Mouse (Mus musculus) gastrocnemius, adult 8-10 months (tissue): ENCODE data around the gene Icam2. TPM values are rescaled to one million over a fixed set of nuclear protein-coding genes. Genes with fewer than 3 reads are reported as not detected.
"Not testable (repeated sequence)": the region's sequence is repeated elsewhere in the genome, so short reads cannot be mapped to it uniquely, and the experiment has no call there.

Experiments used
- DNase-seq, 2 experiments: peaks; one replicate each; pipeline ENCODE4 v3.0.0; 2022; ENCODE audit warnings: low spot score in 2 of 2
- total RNA-seq, 4 experiments: library from RNA; stranded (reverse); gene quantifications; 2 replicates each; pipeline ENCODE4 v1.2.4; 2022

Icam2 gene
- total RNA-seq, result 1 to 10 TPM; 2.3 to 5.2 (median 4.3) TPM

GRCm38 (mm10) chr11:106387791-106388216 lies at the start of gene Icam2:
Gene Icam2 (minus strand): TSS chr11:106388075.
- no peak for DNase-seq

- no peak for DNase-seq
Measured at GRCm38 (mm10) chr11:106437543-106437942, 49.7 kb upstream of the Icam2 start.

- DNase-seq, result no peak
Measured at GRCm38 (mm10) chr11:106437039-106437438, 49.2 kb upstream of the Icam2 start.

DNA sequence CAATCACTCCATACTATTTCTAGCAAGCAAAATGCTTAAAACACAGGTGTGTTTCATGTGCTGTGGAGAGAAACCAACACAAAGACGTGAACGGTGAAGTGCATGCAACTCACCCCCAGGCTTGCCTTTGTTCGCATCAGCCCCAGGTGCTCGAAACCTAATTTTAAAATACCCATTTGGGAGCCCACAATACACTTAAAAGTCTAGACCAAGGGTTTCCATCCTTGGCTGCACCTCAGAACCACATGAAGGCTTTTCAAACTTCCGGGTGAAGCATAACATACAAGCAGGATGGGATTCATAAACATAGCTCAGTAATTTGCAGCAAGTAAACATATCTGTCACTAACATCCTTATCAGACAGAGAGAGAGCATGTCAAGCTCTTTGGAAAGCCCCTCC lies 42.5 kb upstream of the Icam2 start:
- DNase-seq, result no peak

- no peak for DNase-seq
Measured at GRCm38 (mm10) chr11:106429689-106430088, 41.8 kb upstream of the Icam2 start.

- no peak for DNase-seq
Measured at GRCm38 (mm10) chr11:106428556-106428955, 40.7 kb upstream of the Icam2 start.

- no peak for DNase-seq
Measured at GRCm38 (mm10) chr11:106428106-106428505, 40.2 kb upstream of the Icam2 start.

- DNase-seq, result no peak
Measured at GRCm38 (mm10) chr11:106426447-106426846, 38.6 kb upstream of the Icam2 start.

DNA sequence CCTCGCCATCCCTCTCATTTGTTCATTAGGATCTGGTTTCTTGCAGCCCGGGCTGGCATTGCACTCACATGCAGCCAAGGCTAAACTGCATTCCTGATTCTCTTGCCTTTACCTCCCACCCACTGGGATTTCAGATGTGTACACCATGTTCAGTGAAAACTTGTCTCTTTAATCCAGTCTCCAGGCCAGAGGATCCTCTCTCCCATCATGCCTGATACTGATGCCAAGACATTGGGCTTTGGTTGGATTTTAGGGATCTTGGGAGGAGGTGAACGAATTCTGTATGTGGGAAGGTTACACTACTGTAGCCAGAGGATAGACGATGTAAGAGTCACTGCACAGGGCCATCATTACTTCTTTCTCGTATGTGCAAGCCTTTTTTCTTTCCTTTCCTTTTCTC lies 37.3 kb upstream of the Icam2 start:
- no peak for DNase-seq

- no peak for DNase-seq
Measured at GRCm38 (mm10) chr11:106419262-106420102, 31.6 kb upstream of the Icam2 start.

DNA sequence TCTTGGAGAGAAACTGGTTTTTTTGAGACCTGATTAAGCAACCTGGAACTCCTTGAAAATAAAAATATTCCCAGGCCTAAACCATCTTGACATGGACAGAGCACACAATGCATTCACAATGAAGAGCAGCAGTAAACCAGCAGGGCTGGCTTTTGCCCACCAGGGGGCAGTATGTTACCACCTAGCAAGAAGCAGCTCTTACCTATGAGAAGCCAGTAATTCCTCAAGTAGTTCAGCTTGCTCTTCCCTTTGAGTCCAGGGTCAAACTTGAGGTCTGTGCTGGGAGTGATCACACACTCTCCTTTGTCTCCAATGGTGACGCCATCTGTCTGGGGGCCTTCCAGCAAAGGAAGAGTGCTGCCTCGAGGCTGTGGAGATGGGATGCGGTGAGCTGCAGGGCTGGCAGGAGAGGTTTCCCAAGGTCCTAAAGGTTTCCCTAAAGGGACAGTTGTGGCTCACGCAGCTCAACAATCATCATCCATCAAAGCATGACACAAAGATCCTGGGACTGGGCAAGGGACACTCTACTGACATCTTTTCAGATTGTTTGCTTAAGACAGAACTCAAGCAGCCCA lies 30.8 kb upstream of the Icam2 start:
- DNase-seq, result peak; percentile 73 to 74

GRCm38 (mm10) chr11:106417860-106418259 lies 30.0 kb upstream of the Icam2 start:
- no peak for DNase-seq

DNA sequence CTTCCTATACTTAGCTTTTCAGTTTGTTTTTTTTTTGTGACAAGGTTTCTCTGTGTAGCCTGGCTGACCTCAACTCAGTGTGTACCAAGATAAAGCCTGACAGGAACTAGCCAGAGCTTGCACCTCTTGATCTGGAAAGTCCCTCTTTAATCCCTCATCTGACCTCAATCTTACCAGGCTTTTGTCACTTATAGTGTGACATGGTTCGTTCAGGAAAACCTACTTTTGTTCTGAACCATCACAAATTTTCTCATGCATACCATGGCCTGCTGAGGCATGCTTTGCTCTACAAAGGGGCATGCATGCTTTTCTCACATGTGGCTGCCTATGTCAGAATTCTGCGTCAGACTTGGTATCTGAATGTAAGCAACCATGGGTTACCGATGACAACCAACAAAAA lies 28.5 kb upstream of the Icam2 start:
- no peak for DNase-seq

- no peak for DNase-seq
Measured at GRCm38 (mm10) chr11:106412641-106413360, 24.9 kb upstream of the Icam2 start.

DNA sequence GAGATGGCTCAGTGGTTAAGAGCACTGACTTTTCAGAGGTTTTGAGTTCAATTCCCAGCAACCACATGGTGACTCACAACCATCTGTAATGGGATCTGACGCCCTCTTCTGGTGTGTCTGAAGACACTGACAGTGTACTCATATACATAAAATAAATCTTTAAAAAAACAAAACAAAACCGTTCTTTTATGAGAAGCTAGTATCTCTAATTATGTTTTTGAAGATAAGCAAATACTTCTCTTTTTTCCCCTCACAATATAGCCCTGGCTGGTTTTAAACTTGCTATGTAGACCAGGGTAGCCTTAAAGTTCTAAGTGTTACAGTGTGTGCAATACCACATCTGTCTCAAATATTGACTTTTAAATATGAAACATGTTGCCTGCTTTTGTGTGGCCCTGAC lies 23.3 kb upstream of the Icam2 start:
- no peak for DNase-seq

GRCm38 (mm10) chr11:106410507-106410906 lies 22.6 kb upstream of the Icam2 start:
- DNase-seq, result no peak

DNA sequence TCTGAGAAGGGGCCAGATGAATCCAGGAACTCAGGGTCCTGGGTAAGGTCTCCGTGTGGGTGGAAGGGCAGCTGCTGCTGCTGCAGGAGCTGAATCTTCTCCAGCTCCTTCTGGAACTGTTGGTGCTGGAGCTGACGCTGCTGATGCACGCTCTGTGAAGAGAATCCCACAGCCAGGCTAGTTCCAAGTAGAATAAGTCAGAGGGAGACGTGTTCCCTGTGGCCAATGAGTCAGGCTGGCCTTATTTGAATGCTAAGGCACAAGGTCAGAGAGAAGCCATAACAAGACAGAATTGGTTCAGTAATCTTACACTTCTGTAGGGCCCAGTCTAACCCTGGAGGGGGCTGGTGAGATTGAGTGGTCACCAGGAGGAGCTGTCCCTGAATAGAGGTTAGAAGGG lies 22.1 kb upstream of the Icam2 start:
- no peak for DNase-seq

DNA sequence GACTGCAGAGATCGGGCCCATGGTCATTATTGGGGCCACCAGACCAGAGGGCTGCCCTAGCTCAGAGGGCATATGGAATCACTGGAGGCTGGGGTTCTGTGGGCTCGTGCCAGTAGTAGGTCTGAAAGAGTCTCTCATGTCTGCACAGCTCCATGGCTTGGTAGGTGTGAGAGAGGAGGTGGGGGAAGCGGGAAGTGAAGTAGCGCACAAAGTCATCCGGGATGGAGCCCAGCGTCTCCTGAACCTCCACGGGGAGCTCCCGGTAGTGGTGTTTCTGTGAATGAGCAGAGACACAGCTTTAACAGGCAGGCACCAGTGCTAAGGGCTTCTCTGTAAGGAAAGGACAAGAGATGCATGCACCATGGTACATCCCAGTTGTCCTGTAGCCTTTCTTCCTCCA lies 10.6 kb upstream of the Icam2 start:
- no peak for DNase-seq

GRCm38 (mm10) chr11:106397656-106398055 lies 9.8 kb upstream of the Icam2 start:
- DNase-seq, result no peak

- not testable (repeated sequence) for DNase-seq
Measured at GRCm38 (mm10) chr11:106394055-106394454, 6.2 kb upstream of the Icam2 start.

DNA sequence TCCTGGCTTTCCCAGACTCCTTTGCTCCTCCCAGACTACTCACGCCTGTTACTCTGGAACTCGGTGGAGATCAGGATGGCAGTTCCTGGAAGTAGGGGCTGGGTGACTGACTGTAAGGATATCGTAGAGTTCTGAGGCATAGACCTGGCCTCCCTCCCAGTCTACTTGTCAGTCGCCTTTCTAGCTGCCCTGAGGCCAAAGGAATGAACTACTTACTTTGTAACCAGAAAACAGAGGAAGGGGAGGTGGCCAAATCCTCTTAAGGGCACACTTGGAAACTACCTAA lies 5.4 kb upstream of the Icam2 start:
- DNase-seq, result no peak

DNA sequence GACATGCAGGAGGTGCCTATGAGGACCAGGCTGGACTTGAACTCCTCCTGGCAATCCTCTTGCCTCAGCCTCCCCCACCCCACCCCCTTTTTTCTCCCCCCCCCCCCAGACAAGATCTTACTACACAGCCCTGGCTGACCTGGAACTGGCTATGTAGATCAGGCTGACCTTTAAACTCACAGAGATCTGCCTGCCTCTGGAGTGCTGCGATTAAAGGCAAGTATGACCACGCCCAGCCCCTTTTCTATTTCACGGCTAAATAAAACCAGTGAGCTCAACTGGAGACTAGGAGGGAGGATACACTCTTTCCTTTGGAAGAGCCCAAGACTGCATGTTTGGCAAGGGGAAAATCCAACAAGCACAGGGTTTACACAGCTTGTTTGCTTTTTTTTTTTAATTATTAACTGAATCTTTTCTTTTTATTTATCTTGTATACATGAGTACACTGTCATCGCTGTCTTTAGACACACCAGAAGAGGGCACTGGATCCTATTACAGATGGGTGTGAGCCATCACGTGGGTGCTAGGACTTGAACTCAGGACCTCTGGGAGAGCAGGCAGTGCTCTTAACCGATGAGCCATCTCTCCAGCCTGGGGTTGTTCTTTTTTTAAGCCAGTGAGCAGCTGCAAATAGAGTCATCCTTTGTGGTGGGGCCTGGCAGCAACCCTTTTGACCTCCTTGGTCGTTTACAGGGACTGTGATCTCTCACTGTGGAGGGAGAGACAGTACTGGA lies 4.9 kb upstream of the Icam2 start:
- no peak for DNase-seq
